Mouse (Mus musculus) heart, postnatal 0 days (tissue): ENCODE data around the gene Sh3d19. TPM values are rescaled to one million over a fixed set of nuclear protein-coding genes. Genes with fewer than 3 reads are reported as not detected.

Experiments
- ATAC-seq: fragments of 200-750 bp; cut with Nextera tagmentation; 2 replicates; pipeline ENCODE4 v1.8.0; 2017; ENCODE audit warnings: low read depth, moderate number of reproducible peaks, moderate library complexity; ENCODE audit not compliant: insufficient read depth
- DNase-seq: peaks from one replicate; pipeline ENCODE4 v3.0.0-alpha.2; 2016; ENCODE audit warnings: low spot score
- H3K27ac ChIP-seq: fragments of 300-500 bp; sonication (generic); 2 replicates; pipeline ENCODE4 v1.5.1; 2014; ENCODE audit warnings: low read depth, mild to moderate bottlenecking
- H3K27me3 ChIP-seq: fragments of 300-500 bp; sonication (generic); 2 replicates; pipeline ENCODE4 v1.6.1; 2014; ENCODE audit warnings: low read length, mixed read lengths; ENCODE audit not compliant: control insufficient read depth, insufficient read depth
- H3K36me3 ChIP-seq: fragments of 300-500 bp; sonication (generic); replicated peaks from 2 replicates; pipeline ENCODE4 v1.6.1; 2014; ENCODE audit warnings: low read length, mixed read lengths; ENCODE audit not compliant: control insufficient read depth, insufficient read depth
- H3K4me1 ChIP-seq: fragments of 300-500 bp; sonication (generic); 2 replicates; pipeline ENCODE4 v1.6.1; 2014; ENCODE audit warnings: antibody characterized with exemption; ENCODE audit not compliant: control insufficient read depth, insufficient read depth
- H3K4me2 ChIP-seq: fragments of 300-500 bp; sonication (generic); 2 replicates; pipeline ENCODE4 v1.6.1; 2014; ENCODE audit warnings: low read depth, mild to moderate bottlenecking, low read length, moderate library complexity
- H3K4me3 ChIP-seq: fragments of 300-500 bp; sonication (generic); 2 replicates; pipeline ENCODE4 v1.5.1; 2014; ENCODE audit warnings: low read depth, low read length
- H3K9ac ChIP-seq: fragments of 300-500 bp; sonication (generic); replicated peaks from 2 replicates; pipeline ENCODE4 v1.6.1; 2014; ENCODE audit warnings: low read depth, low read length, mixed read lengths
- H3K9me3 ChIP-seq: fragments of 300-500 bp; sonication (generic); replicated peaks from 2 replicates; pipeline ENCODE4 v1.6.1; 2016; ENCODE audit warnings: low read length; ENCODE audit not compliant: control insufficient read depth
- CTCF ChIP-seq: IDR thresholded peaks from 2 replicates; pipeline ENCODE4 v1.5.1; 2016; ENCODE audit warnings: antibody characterized with exemption, control low read depth, low read depth
- EP300 ChIP-seq: IDR thresholded peaks from 2 replicates; pipeline ENCODE4 v1.6.1; 2016; ENCODE audit warnings: antibody characterized with exemption, low read depth
- WGBS: fragments of 180-500 bp; shearing (Covaris S2); extraction: QIAGEN DNeasy Blood & Tissue Kit; methylation state at CpG from one replicate; pipeline ENCODE4 v1.1.7; 2014; 5-methylcytosine and 5-hydroxymethylcytosine counted together
- polyA plus RNA-seq: library from polyadenylated mRNA; unstranded; fragments of >200 nt; fragmentation: Nextera tagmentation; extraction: Ambion mirVana; gene quantifications from 2 replicates; pipeline ENCODE4 v1.2.1, GENCODE M21; 2015
- total RNA-seq: library from RNA; depleted of rRNA; stranded (reverse); fragments of >200 nt; gene quantifications from 2 replicates; pipeline ENCODE4 v1.2.3, GENCODE M21; 2014; ENCODE audit warnings: low replicate concordance

Sh3d19 gene
- total and polyA plus RNA-seq, 2 experiments from 2014 or later = 7.4 to 52.6 TPM

DNA sequence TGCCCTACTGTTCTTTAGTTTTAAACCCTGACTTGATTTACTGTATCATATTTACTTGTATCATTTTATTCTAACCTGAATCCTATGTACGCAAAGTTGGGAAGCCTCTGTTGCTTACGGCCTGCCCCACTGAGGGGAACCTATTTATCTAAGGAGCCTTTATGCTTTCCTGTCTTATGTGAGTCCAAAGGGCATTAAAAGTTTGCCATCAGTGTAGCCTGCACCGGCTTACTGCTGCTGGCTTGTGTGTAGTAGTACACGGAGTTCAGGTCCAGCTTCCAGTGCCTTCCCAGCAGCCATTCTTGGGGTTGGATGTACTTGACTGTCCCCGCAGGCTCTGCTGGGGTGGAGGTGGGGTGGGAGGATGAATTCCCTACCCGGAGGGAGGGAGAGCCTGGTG lies 13.6 kb downstream of the Sh3d19 start:
- DNase-seq (no peak), ATAC-seq (no peak)
- Histone ChIP-seq H3K9me3 (no peaks in the 10 kb centered on the region), H3K9ac (no peak overlapping the region), H3K27me3 (no peaks in the 10 kb centered on the region), H3K4me1 (no peaks in the 10 kb centered on the region), H3K36me3 (no peaks in the 10 kb centered on the region), H3K4me3 (no peak overlapping the region), H3K4me2 (no peak overlapping the region), H3K27ac (no peak overlapping the region)
- WGBS = 86% methylated on average over 6 of the region's 6 CpGs
- TF ChIP-seq EP300 (no peak), CTCF (no peak)

DNA sequence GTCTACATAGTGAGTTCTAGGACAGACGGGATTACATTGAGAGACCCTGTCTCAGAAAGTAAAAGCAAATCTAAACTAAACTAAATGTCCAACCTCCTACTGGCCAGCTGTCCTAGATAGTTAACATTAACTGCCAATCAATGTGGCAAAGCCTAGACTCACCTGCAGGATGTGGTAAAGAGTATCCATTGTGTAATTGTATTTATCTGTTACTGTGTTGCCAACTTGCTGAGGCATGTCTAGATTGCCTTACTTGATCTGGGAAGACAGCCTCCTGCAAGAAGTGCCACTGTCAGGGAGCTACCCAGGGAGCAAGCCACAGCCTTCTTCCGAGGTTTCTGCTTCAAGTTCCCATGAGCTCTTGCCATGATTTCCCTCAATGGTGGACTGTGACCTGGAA lies 16.3 kb downstream of the Sh3d19 start:
- no peak for TF ChIP-seq CTCF
- TF ChIP-seq EP300 = no peak
- no peak overlapping the region for H3K27ac ChIP-seq
- 86% methylated on average over 2 of the region's 2 CpGs for WGBS
- H3K36me3 ChIP-seq = no peaks in the 10 kb centered on the region
- DNase-seq (no peak), ATAC-seq (no peak)
- H3K9ac ChIP-seq = no peak overlapping the region
- no peak overlapping the region for H3K4me3 ChIP-seq
- no peaks in the 10 kb centered on the region for H3K4me1 ChIP-seq
- H3K9me3 ChIP-seq = no peaks in the 10 kb centered on the region
- H3K27me3 ChIP-seq = no peaks in the 10 kb centered on the region
- no peak overlapping the region for H3K4me2 ChIP-seq

DNA sequence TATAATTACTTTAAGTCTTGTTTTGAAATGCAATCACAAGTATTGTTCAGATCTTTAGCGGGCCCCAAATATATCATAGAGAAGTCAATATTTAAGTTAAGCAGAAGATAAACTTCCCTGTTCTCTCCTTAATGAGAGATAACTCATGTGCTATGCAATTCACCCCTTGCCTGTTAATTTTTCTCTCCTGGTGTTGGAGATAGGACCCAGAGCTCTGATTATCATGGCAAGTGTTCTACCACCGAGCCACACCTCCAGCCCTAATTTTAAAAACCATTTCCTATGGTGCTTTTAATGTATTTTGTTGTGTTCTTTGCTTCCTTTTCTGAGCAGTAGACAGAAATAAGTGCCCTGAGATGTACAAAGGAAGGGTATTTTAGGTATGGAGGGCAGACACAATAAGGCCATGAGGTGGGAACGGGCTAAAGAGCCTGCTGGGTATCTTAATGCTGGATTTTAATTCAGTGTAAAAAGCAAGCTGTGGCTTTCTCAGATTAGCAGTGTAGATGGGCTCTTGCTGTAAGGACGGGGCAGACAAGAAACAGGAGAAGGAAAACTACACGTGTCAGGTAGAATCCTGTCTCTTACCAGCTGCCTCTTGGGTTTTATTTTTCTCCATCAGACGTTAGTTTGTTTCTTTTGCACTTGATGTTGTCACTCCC lies 20.4 kb downstream of the Sh3d19 start:
- Histone ChIP-seq H3K27ac (no peak overlapping the region), H3K9ac (no peak overlapping the region)

DNA sequence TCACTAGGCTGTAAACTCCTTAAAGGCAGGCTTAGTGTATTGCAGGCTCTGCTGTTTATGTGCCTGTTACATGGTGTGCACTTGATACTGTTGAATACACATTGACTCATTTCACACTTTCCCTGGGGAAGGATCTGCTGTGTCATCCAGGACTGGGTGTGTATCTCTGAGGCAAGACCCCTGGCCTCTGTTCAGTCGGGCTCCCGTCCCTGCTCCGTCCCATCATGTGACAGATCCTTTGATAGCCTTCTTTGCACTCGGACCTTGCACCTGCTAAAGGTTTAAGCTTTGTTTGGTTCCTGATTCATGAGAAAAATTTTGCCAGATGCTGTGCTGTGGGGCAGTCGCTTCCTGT lies 20.9 kb downstream of the Sh3d19 start:
- no peaks in the 10 kb centered on the region for H3K27me3 ChIP-seq
- H3K9me3 ChIP-seq = no peaks in the 10 kb centered on the region
- H3K4me2 ChIP-seq = no peak overlapping the region
- DNase-seq (no peak), ATAC-seq (no peak)
- no peak for TF ChIP-seq CTCF
- no peak for TF ChIP-seq EP300
- H3K4me1 ChIP-seq = peaks cover 10% of the 10 kb centered on the region
- H3K36me3 ChIP-seq = no peaks in the 10 kb centered on the region
- no peak overlapping the region for H3K27ac ChIP-seq
- no peak overlapping the region for H3K9ac ChIP-seq
- 59% methylated on average over 5 of the region's 5 CpGs for WGBS
- no peak overlapping the region for H3K4me3 ChIP-seq

More for the DNA sequence above, 20.4 kb downstream of the Sh3d19 start:
- no peak for ATAC-seq
- Histone ChIP-seq H3K9me3 (no peaks in the 10 kb centered on the region), H3K4me2 (no peak overlapping the region), H3K4me3 (no peak overlapping the region), H3K27me3 (no peaks in the 10 kb centered on the region), H3K36me3 (no peaks in the 10 kb centered on the region), H3K4me1 (peaks cover 10% of the 10 kb centered on the region)
- TF ChIP-seq EP300 = no peak
- TF ChIP-seq CTCF = no peak
- 59% methylated on average over 6 of the region's 6 CpGs for WGBS
- no peak for DNase-seq

DNA sequence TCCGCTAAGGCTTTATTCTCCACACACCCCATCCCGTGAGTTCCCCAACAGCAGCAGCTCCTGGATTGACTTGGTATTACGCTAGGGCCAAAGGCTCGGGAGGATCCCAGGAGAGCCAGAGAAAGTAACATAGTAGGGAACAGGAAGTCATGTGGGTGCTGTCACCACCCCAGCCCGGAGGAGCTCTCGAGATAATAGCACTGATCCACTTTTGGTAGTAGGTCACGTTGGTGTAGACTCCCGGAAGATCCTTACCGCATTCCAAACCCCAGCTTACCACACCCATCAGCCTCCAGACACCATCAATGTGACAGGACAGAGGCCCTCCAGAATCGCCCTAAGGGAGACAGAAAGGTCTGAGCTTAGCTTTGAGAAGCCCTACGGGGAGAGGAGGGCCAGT lies 22.8 kb downstream of the Sh3d19 start:
- no peaks in the 10 kb centered on the region for H3K36me3 ChIP-seq
- ATAC-seq (peak; percentile 90), DNase-seq (peak; percentile 66)
- WGBS = 16% methylated on average over 11 of the region's 11 CpGs
- TF ChIP-seq EP300 (no peak), CTCF (no peak)
- peaks cover 10% of the 10 kb centered on the region for H3K4me1 ChIP-seq
- no peaks in the 10 kb centered on the region for H3K27me3 ChIP-seq
- peak overlapping the region; percentile 44 for H3K4me2 ChIP-seq
- peak overlapping the region; percentile 14 for H3K4me3 ChIP-seq
- H3K9ac ChIP-seq = 0 out of 2 replicates have a peak overlapping the region, but pooled peaks have one; percentile 1
- peak overlapping the region; percentile 22 for H3K27ac ChIP-seq
- no peaks in the 10 kb centered on the region for H3K9me3 ChIP-seq

DNA sequence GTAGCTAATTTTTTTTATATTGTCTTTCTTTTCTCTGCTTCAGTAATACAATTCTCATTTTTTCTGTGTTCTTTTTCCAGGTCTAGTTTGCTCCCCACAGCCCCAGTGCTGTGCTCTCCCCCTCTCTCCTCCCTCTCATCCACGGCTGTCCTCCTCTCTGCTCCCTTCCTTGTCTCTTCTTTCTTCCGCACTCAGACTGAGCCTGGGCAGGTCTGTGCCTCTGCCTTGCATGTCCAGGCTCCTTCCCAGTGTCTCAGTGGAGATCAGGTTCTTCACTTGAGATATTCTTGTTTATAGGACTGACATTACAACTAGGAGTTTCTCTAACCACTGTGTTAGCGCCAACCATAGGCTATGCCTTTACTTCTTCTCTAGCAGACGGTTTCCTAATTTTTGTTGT lies 23.7 kb downstream of the Sh3d19 start:
- H3K4me1 ChIP-seq = peaks cover 10% of the 10 kb centered on the region
- DNase-seq = no peak
- no peaks in the 10 kb centered on the region for H3K9me3 ChIP-seq
- no peak for ATAC-seq
- H3K27ac ChIP-seq = no peak overlapping the region
- no peaks in the 10 kb centered on the region for H3K36me3 ChIP-seq
- H3K9ac ChIP-seq = no peak overlapping the region
- H3K4me2 ChIP-seq = no peak overlapping the region
- no peak overlapping the region for H3K4me3 ChIP-seq
- no peaks in the 10 kb centered on the region for H3K27me3 ChIP-seq
- no peak for TF ChIP-seq CTCF
- 83% methylated on average over 4 of the region's 4 CpGs for WGBS
